Mouse (Mus musculus) forebrain, embryonic 16.5 days (tissue): ENCODE results near the gene Adnp. TPM values are rescaled to one million over a fixed set of nuclear protein-coding genes. Genes with fewer than 3 reads are reported as not detected.
A peak's percentile ranks its signal among the peaks of the same experiment; 100 is the strongest.
"Not testable (repeated sequence)": the region's sequence is repeated elsewhere in the genome, so short reads cannot be mapped to it uniquely, and the experiment has no call there.

Experiments
- ATAC-seq: fragments of 200-750 bp; cut with Nextera tagmentation; 2 replicates; pipeline ENCODE4 v1.8.0; 2017; ENCODE audit warnings: mild to moderate bottlenecking, moderate library complexity
- H3K27ac ChIP-seq: fragments of 300-500 bp; sonication (generic); 2 replicates; pipeline ENCODE4 v1.5.1; 2014; ENCODE audit warnings: low read length, control low read depth
- H3K27me3 ChIP-seq: fragments of 300-500 bp; sonication (generic); replicated peaks from 2 replicates; pipeline ENCODE4 v1.6.1; 2014; ENCODE audit warnings: low read length; ENCODE audit not compliant: control insufficient read depth, insufficient read depth
- H3K36me3 ChIP-seq: fragments of 300-500 bp; sonication (generic); 2 replicates; pipeline ENCODE4 v1.6.1; 2014; ENCODE audit not compliant: control insufficient read depth, insufficient read depth
- H3K4me1 ChIP-seq: fragments of 300-500 bp; sonication (generic); replicated peaks from 2 replicates; pipeline ENCODE4 v1.6.1; 2014; ENCODE audit warnings: low read length; ENCODE audit not compliant: control insufficient read depth, insufficient read depth
- H3K4me2 ChIP-seq: fragments of 300-500 bp; sonication (generic); 2 replicates; pipeline ENCODE4 v1.6.1; 2014; ENCODE audit warnings: mild to moderate bottlenecking, low read length, control low read depth
- H3K4me3 ChIP-seq: fragments of 300-500 bp; sonication (generic); replicated peaks from 2 replicates; pipeline ENCODE4 v1.5.1; 2014; ENCODE audit warnings: mild to moderate bottlenecking, low read length, control low read depth
- H3K9ac ChIP-seq: fragments of 300-500 bp; sonication (generic); replicated peaks from 2 replicates; pipeline ENCODE4 v1.6.1; 2014; ENCODE audit warnings: low read depth, low read length, control low read depth
- H3K9me3 ChIP-seq: fragments of 300-500 bp; sonication (generic); 2 replicates; pipeline ENCODE4 v1.6.1; 2016; ENCODE audit warnings: low read length; ENCODE audit not compliant: control insufficient read depth
- WGBS: fragments of 180-500 bp; shearing (Covaris S2); extraction: QIAGEN DNeasy Blood & Tissue Kit; methylation state at CpG from one replicate; pipeline ENCODE4 v1.1.7; 2014; 5-methylcytosine and 5-hydroxymethylcytosine counted together
- polyA plus RNA-seq: library from polyadenylated mRNA; unstranded; fragments of >200 nt; fragmentation: Nextera tagmentation; extraction: Ambion mirVana; gene quantifications from 2 replicates; pipeline ENCODE4 v1.2.1, GENCODE M21; 2015

Gene Adnp
- polyA plus RNA-seq, 1 experiment from 2014 or later = 3.6 TPM

- Histone ChIP-seq H3K27me3 (no peaks in the 10 kb centered on the region), H3K9me3 (no peaks in the 10 kb centered on the region), H3K27ac (no peak overlapping the region), H3K4me2 (peak overlapping the region; percentile 28), H3K9ac (peak overlapping the region; percentile 18; the same call in 1 of the 2 replicates), H3K4me3 (peak overlapping the region; percentile 11), H3K4me1 (peaks cover 21% of the 10 kb centered on the region), H3K36me3 (no peaks in the 10 kb centered on the region)
- WGBS = 7% methylated on average over 14 of the region's 14 CpGs
- ATAC-seq = no peak
Observed at GRCm38 (mm10) chr2:168161978-168162377, 44.9 kb downstream of the Adnp start.

GRCm38 (mm10) chr2:168161514-168161971 is 45.4 kb downstream of the Adnp start:
- H3K4me3 ChIP-seq = peak overlapping the region; percentile 11

GRCm38 (mm10) chr2:168160370-168160930 is 46.5 kb downstream of the Adnp start:
- H3K4me1 ChIP-seq = peaks cover 21% of the 10 kb centered on the region
- no peak overlapping the region for H3K4me2 ChIP-seq
- H3K36me3 ChIP-seq = no peaks in the 10 kb centered on the region
- no peak overlapping the region for H3K4me3 ChIP-seq
- no peak overlapping the region for H3K9ac ChIP-seq
- no peaks in the 10 kb centered on the region for H3K9me3 ChIP-seq
- no peak for ATAC-seq
- WGBS = 85% methylated on average over 9 of the region's 9 CpGs
- H3K27me3 ChIP-seq = no peaks in the 10 kb centered on the region
- no peak overlapping the region for H3K27ac ChIP-seq

More at GRCm38 (mm10) chr2:168161514-168161971, 45.4 kb downstream of the Adnp start:
- no peaks in the 10 kb centered on the region for H3K36me3 ChIP-seq
- peak overlapping the region; percentile 18; the same call in 1 of the 2 replicates for H3K9ac ChIP-seq
- H3K9me3 ChIP-seq = no peaks in the 10 kb centered on the region
- peaks cover 21% of the 10 kb centered on the region for H3K4me1 ChIP-seq
- 4% methylated on average over 11 of the region's 11 CpGs for WGBS
- H3K27me3 ChIP-seq = no peaks in the 10 kb centered on the region
- peak overlapping the region; percentile 28 for H3K4me2 ChIP-seq
- no peak overlapping the region for H3K27ac ChIP-seq
- ATAC-seq = no peak

GRCm38 (mm10) chr2:168158911-168159711 is 47.8 kb downstream of the Adnp start:
- H3K4me3 ChIP-seq = peak overlapping the region; percentile 13
- WGBS = 5% methylated on average over 25 of the region's 25 CpGs
- peak overlapping the region; percentile 41; the same call in 1 of the 2 replicates for H3K9ac ChIP-seq
- H3K4me1 ChIP-seq = peaks cover 30% of the 10 kb centered on the region
- H3K27ac ChIP-seq = no peak overlapping the region
- no peaks in the 10 kb centered on the region for H3K27me3 ChIP-seq
- no peaks in the 10 kb centered on the region for H3K36me3 ChIP-seq
- peak; percentile 26; the same call in 1 of the 2 replicates for ATAC-seq
- no peaks in the 10 kb centered on the region for H3K9me3 ChIP-seq
- H3K4me2 ChIP-seq = peak overlapping the region; percentile 44

- 64% methylated on average over 9 of the region's 11 CpGs for WGBS
- H3K27me3 ChIP-seq, H3K9me3 ChIP-seq, H3K36me3 ChIP-seq, ATAC-seq, H3K9ac ChIP-seq, H3K4me2 ChIP-seq, H3K27ac ChIP-seq, H3K4me3 ChIP-seq: not testable (repeated sequence)
- peaks cover 32% of the 10 kb centered on the region for H3K4me1 ChIP-seq
Observed at GRCm38 (mm10) chr2:168157974-168158373, 48.9 kb downstream of the Adnp start.

GRCm38 (mm10) chr2:168156361-168156760 is 50.6 kb downstream of the Adnp start:
- Histone ChIP-seq H3K9me3 (no peaks in the 10 kb centered on the region), H3K4me3 (no peak overlapping the region), H3K9ac (no peak overlapping the region), H3K4me2 (no peak overlapping the region), H3K4me1 (peaks cover 24% of the 10 kb centered on the region), H3K27ac (no peak overlapping the region), H3K36me3 (no peaks in the 10 kb centered on the region), H3K27me3 (no peaks in the 10 kb centered on the region)
- no peak for ATAC-seq
- WGBS = 30% methylated on average over 14 of the region's 14 CpGs

GRCm38 (mm10) chr2:168155666-168156065 is 51.2 kb downstream of the Adnp start:
- WGBS = 94% methylated on average over 7 of the region's 7 CpGs
- H3K4me3 ChIP-seq = no peak overlapping the region
- H3K4me2 ChIP-seq = no peak overlapping the region
- no peak overlapping the region for H3K27ac ChIP-seq
- H3K36me3 ChIP-seq = no peaks in the 10 kb centered on the region
- no peak overlapping the region for H3K9ac ChIP-seq
- no peaks in the 10 kb centered on the region for H3K27me3 ChIP-seq
- ATAC-seq = no peak
- H3K9me3 ChIP-seq = no peaks in the 10 kb centered on the region
- peaks cover 22% of the 10 kb centered on the region for H3K4me1 ChIP-seq

GRCm38 (mm10) chr2:168154090-168154881 is 52.6 kb downstream of the Adnp start:
- H3K4me3 ChIP-seq = 0 out of 2 replicates have a peak overlapping the region, but pooled peaks have one; percentile 5
- 21% methylated on average over 14 of the region's 14 CpGs for WGBS
- H3K4me2 ChIP-seq = peak overlapping the region; percentile 23; the same call in 1 of the 2 replicates
- ATAC-seq = peak; percentile 84
- no peaks in the 10 kb centered on the region for H3K27me3 ChIP-seq
- peaks cover 17% of the 10 kb centered on the region for H3K4me1 ChIP-seq
- H3K27ac ChIP-seq = peak overlapping the region; percentile 72
- no peaks in the 10 kb centered on the region for H3K36me3 ChIP-seq
- peak overlapping the region; percentile 22 for H3K9ac ChIP-seq
- no peaks in the 10 kb centered on the region for H3K9me3 ChIP-seq

GRCm38 (mm10) chr2:168149241-168149640 is 57.7 kb downstream of the Adnp start:
- no peak overlapping the region for H3K4me2 ChIP-seq
- H3K9ac ChIP-seq = no peak overlapping the region
- no peaks in the 10 kb centered on the region for H3K27me3 ChIP-seq
- WGBS = 93% methylated on average over 8 of the region's 8 CpGs
- ATAC-seq = no peak
- no peaks in the 10 kb centered on the region for H3K9me3 ChIP-seq
- peaks cover 3% of the 10 kb centered on the region for H3K4me1 ChIP-seq
- H3K27ac ChIP-seq = no peak overlapping the region
- H3K4me3 ChIP-seq = no peak overlapping the region
- H3K36me3 ChIP-seq = no peaks in the 10 kb centered on the region
